Mouse (Mus musculus) myocyte (in vitro differentiated cells): Measurements from ENCODE around the gene Myf5.

ENCODE experiments used
- CEBPB ChIP-seq: IDR thresholded peaks from 2 replicates; pipeline ENCODE4 v1.6.1; 2011; ENCODE audit warnings: mild to moderate bottlenecking, moderate library complexity; ENCODE audit not compliant: poor library complexity, insufficient read depth, severe bottlenecking
- E2F4 ChIP-seq: IDR thresholded peaks from one replicate; pipeline ENCODE4 v1.6.1; 2011; ENCODE audit warnings: mild to moderate bottlenecking, control low read depth, moderate library complexity; ENCODE audit not compliant: insufficient read depth
- MAX ChIP-seq: IDR thresholded peaks from one replicate; pipeline ENCODE4 v1.6.1; 2011; ENCODE audit warnings: low read depth, mild to moderate bottlenecking, control low read depth
- MYOG ChIP-seq, 3 experiments: IDR thresholded peaks; one replicate each; pipeline ENCODE4 v1.6.1; 2011; ENCODE audit warnings: control low read depth in 2 of 3, low read depth in 2 of 3, mild to moderate bottlenecking in 2 of 3; ENCODE audit not compliant: insufficient read length in 2 of 3, control insufficient read depth in 1 of 3, insufficient read depth in 1 of 3
- POLR2A ChIP-seq: IDR thresholded peaks from one replicate; pipeline ENCODE4 v1.6.1; 2011; ENCODE audit warnings: low read depth, mild to moderate bottlenecking, control low read depth, moderate library complexity; ENCODE audit not compliant: insufficient read length
- POLR2AphosphoS2 ChIP-seq: IDR thresholded peaks from one replicate; pipeline ENCODE4 v1.6.1; 2011; ENCODE audit warnings: low read depth, control low read depth; ENCODE audit not compliant: insufficient read length
- REST ChIP-seq: IDR thresholded peaks from one replicate; pipeline ENCODE4 v1.6.1; 2011; ENCODE audit warnings: mild to moderate bottlenecking, control low read depth, moderate library complexity; ENCODE audit not compliant: insufficient read depth, insufficient read length
- SRF ChIP-seq: IDR thresholded peaks from one replicate; pipeline ENCODE4 v1.6.1; 2011; ENCODE audit warnings: low read depth; ENCODE audit not compliant: control insufficient read depth, insufficient read length
- TCF12 ChIP-seq: IDR thresholded peaks from one replicate; pipeline ENCODE4 v1.6.1; 2011; ENCODE audit warnings: mild to moderate bottlenecking, control low read depth; ENCODE audit not compliant: poor library complexity, insufficient read depth, severe bottlenecking
- TCF3 ChIP-seq: IDR thresholded peaks from one replicate; pipeline ENCODE4 v1.6.1; 2011; ENCODE audit warnings: low read depth, control low read depth; ENCODE audit not compliant: insufficient read length

DNA sequence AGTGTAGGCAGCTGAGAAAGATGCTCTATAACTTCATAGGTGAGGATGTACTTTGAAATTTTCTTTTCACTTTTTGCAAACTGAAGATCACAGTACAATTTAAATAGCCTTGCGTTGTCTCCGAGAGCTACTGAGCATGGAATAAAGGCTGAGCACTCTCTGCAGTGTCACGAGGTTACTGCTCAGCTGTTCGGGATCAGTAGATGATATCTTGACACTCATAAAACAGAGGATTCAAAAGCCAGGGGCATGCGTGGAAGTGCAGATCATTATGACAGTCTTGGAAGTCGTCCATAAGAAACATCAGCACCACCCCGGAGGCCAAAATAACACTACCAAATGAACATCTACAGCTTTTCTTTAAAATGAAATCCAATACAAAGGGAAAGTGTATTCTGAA lies 30.7 kb upstream of the Myf5 start:
- TF ChIP-seq E2F4 (no peak), TCF12 (peak; percentile 62), POLR2A (no peak), REST (no peak), MAX (no peak), CEBPB (no peak), POLR2AphosphoS2 (no peak), TCF3 (no peak), MYOG (IDR thresholded peaks at IDR 0.05; ENCODE audit: control insufficient read depth in 1 of 3, insufficient read depth in 1 of 3, insufficient read length in 2 of 3, low read depth in 2 of 3) (peak in 2 of 3 experiments; percentile 50 to 70), SRF (no peak)
